Mouse (Mus musculus): ENCODE data around the gene Slc25a4. TPM values are rescaled to one million over a fixed set of nuclear protein-coding genes. Genes with fewer than 3 reads are reported as not detected.

The Slc25a4 gene
- polyA plus RNA-seq, 1 experiment from 2014 or later, result 492 TPM

DNA sequence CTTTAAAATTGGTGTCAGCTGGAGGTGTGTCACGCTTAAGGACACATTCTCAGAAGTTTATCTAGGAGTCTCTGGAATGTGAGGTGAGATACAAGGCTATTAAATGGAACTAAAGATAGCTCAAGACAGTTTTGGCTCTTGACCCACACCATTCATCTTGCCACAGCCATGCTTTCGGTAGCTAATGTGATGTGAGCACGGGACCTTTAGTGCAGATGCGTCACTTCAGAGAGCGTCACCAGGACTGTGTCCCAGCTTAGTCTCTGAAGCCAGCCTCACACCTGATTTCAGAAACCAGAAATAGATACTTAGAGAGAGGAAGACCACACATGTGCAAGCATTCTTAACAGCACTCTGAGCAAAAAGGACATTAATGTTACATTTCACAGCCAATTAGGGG lies 15.5 kb upstream of the Slc25a4 start:
- Histone ChIP-seq H3K4me1 (no peaks in the 10 kb centered on the region), H3K27me3 (ENCODE audit: poor library complexity, severe bottlenecking) (no peaks in the 10 kb centered on the region), H3K4me3 (no peak overlapping the region), H3K27ac (no peak overlapping the region), H3K9me3 (no peaks in the 10 kb centered on the region), H3K36me3 (replicated peaks) (no peaks in the 10 kb centered on the region)
- 88% methylated on average over 5 of the region's 5 CpGs for WGBS
- no peak for DNase-seq (ENCODE audit: extremely low spot score, low spot score)

- WGBS, result 84% methylated on average over 3 of the region's 3 CpGs
- Histone ChIP-seq H3K4me1 (no peaks in the 10 kb centered on the region), H3K4me3 (no peak overlapping the region), H3K9me3 (no peaks in the 10 kb centered on the region), H3K36me3 (replicated peaks) (no peaks in the 10 kb centered on the region), H3K27ac (no peak overlapping the region), H3K27me3 (ENCODE audit: poor library complexity, severe bottlenecking) (peaks cover 9% of the 10 kb centered on the region; the same call in 1 of the 2 replicates)
- no peak for DNase-seq (ENCODE audit: extremely low spot score, low spot score)
Observed at GRCm38 (mm10) chr8:46225501-46225900, 14.4 kb upstream of the Slc25a4 start.

GRCm38 (mm10) chr8:46220566-46220965 lies 9.5 kb upstream of the Slc25a4 start:
- no peak overlapping the region for H3K4me3 ChIP-seq
- no peaks in the 10 kb centered on the region for H3K36me3 ChIP-seq (replicated peaks)
- peaks cover 49% of the 10 kb centered on the region for H3K27me3 ChIP-seq (ENCODE audit: poor library complexity, severe bottlenecking)
- 68% methylated on average over 3 of the region's 3 CpGs for WGBS
- H3K9me3 ChIP-seq, result no peaks in the 10 kb centered on the region
- no peak overlapping the region for H3K27ac ChIP-seq
- no peak for DNase-seq (ENCODE audit: extremely low spot score, low spot score)
- peaks cover 10% of the 10 kb centered on the region for H3K4me1 ChIP-seq

DNA sequence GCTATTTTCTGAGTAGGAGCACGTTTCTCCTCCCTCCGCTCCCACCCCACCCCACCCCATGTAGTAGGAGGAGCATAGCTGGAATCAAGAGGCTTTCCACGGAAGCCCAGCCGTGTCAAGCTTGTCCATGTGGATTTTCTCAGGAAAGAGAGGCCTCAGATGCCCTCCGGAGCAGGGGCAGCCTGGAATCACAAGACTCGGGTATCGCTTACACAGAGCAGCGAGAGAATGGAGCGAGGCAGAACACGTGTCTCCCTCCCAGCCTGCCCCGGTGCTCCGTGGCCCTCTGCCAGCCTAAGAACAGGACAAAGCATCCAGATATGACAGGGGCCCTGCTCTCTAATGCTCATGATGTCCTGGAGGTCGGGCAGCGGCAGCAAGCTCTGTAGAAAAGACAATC lies 5.8 kb upstream of the Slc25a4 start:
- Histone ChIP-seq H3K36me3 (replicated peaks) (no peaks in the 10 kb centered on the region), H3K27me3 (ENCODE audit: poor library complexity, severe bottlenecking) (peaks cover 74% of the 10 kb centered on the region), H3K9me3 (no peaks in the 10 kb centered on the region), H3K4me3 (peak overlapping the region; percentile 43), H3K4me1 (peaks cover 28% of the 10 kb centered on the region), H3K27ac (peak overlapping the region; percentile 77)
- DNase-seq (ENCODE audit: extremely low spot score, low spot score), result peak; percentile 63
- 5% methylated on average over 14 of the region's 14 CpGs for WGBS

- Histone ChIP-seq H3K27me3 (ENCODE audit: poor library complexity, severe bottlenecking) (peaks cover 53% of the 10 kb centered on the region), H3K36me3 (replicated peaks) (peaks cover 5% of the 10 kb centered on the region), H3K4me3 (no peak overlapping the region), H3K4me1 (peaks cover 53% of the 10 kb centered on the region), H3K9me3 (no peaks in the 10 kb centered on the region), H3K27ac (no peak overlapping the region)
- 7% methylated on average over 2 of the region's 2 CpGs for WGBS
- no peak for DNase-seq (ENCODE audit: extremely low spot score, low spot score)
Observed at GRCm38 (mm10) chr8:46213971-46214480, 2.9 kb upstream of the Slc25a4 start.

- 50% methylated on average over 7 of the region's 7 CpGs for WGBS
- Histone ChIP-seq H3K36me3 (replicated peaks) (peaks cover 24% of the 10 kb centered on the region), H3K9me3 (no peaks in the 10 kb centered on the region), H3K27ac (0 out of 2 replicates have a peak overlapping the region, but pooled peaks have one; percentile 96), H3K4me1 (peaks cover 60% of the 10 kb centered on the region), H3K27me3 (ENCODE audit: poor library complexity, severe bottlenecking) (peaks cover 35% of the 10 kb centered on the region), H3K4me3 (no peak overlapping the region)
- no peak for DNase-seq (ENCODE audit: extremely low spot score, low spot score)
Observed at GRCm38 (mm10) chr8:46212194-46212593, 1.1 kb upstream of the Slc25a4 start.

- peak overlapping the region; percentile 96 for H3K27ac ChIP-seq
- 7% methylated on average over 13 of the region's 13 CpGs for WGBS
- peaks cover 29% of the 10 kb centered on the region for H3K36me3 ChIP-seq (replicated peaks)
- peaks cover 34% of the 10 kb centered on the region for H3K27me3 ChIP-seq (ENCODE audit: poor library complexity, severe bottlenecking)
- no peaks in the 10 kb centered on the region for H3K9me3 ChIP-seq
- peak overlapping the region; percentile 86 for H3K4me3 ChIP-seq
- DNase-seq (ENCODE audit: extremely low spot score, low spot score), result no peak
- peaks cover 54% of the 10 kb centered on the region for H3K4me1 ChIP-seq
Observed at GRCm38 (mm10) chr8:46211611-46212071, 557 bp upstream of the Slc25a4 start.

GRCm38 (mm10) chr8:46209057-46209456 lies 2.0 kb downstream of the Slc25a4 start:
- Histone ChIP-seq H3K27ac (no peak overlapping the region), H3K9me3 (no peaks in the 10 kb centered on the region), H3K4me1 (peaks cover 52% of the 10 kb centered on the region), H3K4me3 (peak overlapping the region; percentile 86), H3K36me3 (replicated peaks) (peaks cover 55% of the 10 kb centered on the region), H3K27me3 (ENCODE audit: poor library complexity, severe bottlenecking) (peaks cover 11% of the 10 kb centered on the region)
- DNase-seq (ENCODE audit: extremely low spot score, low spot score), result no peak
- WGBS, result 84% methylated on average over 15 of the region's 15 CpGs

DNA sequence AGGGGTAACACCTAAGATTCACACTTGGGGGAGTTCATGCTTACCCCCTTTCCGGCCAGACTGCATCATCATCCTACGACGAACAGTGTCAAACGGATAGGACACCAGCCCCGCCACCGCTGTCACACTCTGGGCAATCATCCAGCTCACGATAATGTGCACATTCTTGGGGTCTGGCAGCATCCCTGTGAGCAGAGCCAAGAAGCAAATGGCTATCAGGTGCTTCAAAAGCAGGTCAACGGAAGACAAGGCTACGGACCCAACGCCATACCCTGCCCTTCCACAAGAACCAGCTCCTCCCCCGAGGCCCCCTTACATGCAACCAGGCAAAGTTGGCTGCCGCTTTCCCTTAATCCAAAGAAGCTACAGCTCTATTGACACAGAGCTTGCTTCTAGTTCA lies 2.7 kb downstream of the Slc25a4 start:
- Histone ChIP-seq H3K36me3 (replicated peaks) (peaks cover 62% of the 10 kb centered on the region), H3K4me3 (peak overlapping the region; percentile 86), H3K4me1 (peaks cover 45% of the 10 kb centered on the region), H3K9me3 (no peaks in the 10 kb centered on the region), H3K27ac (no peak overlapping the region), H3K27me3 (ENCODE audit: poor library complexity, severe bottlenecking) (peaks cover 6% of the 10 kb centered on the region)
- 93% methylated on average over 12 of the region's 12 CpGs for WGBS
- no peak for DNase-seq (ENCODE audit: extremely low spot score, low spot score)

DNA sequence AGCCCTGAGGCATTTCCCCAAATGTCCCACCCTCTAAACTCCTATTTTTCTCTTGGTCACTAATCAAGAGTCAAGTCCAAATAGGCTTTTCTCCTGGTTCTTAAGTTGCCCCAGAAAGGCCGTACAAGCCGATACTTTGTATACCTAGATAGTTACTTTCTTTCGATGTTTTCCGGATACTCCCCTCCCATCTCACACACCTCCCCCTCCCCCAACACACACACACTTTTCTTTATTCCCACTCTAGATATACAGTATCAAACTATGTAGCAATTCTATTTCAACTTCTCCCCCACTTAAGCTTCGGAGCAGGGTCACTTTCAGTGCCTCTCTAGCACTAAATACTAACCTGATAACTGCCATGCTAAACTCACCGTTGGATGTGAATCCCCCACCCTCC lies 5.0 kb downstream of the Slc25a4 start:
- WGBS, result 83% methylated on average over 6 of the region's 6 CpGs
- H3K36me3 ChIP-seq (replicated peaks), result peaks cover 84% of the 10 kb centered on the region
- H3K4me1 ChIP-seq, result peaks cover 31% of the 10 kb centered on the region
- no peak overlapping the region for H3K4me3 ChIP-seq
- H3K27me3 ChIP-seq (ENCODE audit: poor library complexity, severe bottlenecking), result no peaks in the 10 kb centered on the region
- H3K27ac ChIP-seq, result no peak overlapping the region
- H3K9me3 ChIP-seq, result no peaks in the 10 kb centered on the region
- DNase-seq (ENCODE audit: extremely low spot score, low spot score), result no peak

GRCm38 (mm10) chr8:46204974-46205640 lies 6.0 kb downstream of the Slc25a4 start:
- Histone ChIP-seq H3K9me3 (no peaks in the 10 kb centered on the region), H3K4me1 (peaks cover 25% of the 10 kb centered on the region), H3K27me3 (ENCODE audit: poor library complexity, severe bottlenecking) (no peaks in the 10 kb centered on the region), H3K4me3 (no peak overlapping the region), H3K27ac (0 out of 2 replicates have a peak overlapping the region, but pooled peaks have one; percentile 5), H3K36me3 (replicated peaks) (peaks cover 88% of the 10 kb centered on the region)
- no peak for DNase-seq (ENCODE audit: extremely low spot score, low spot score)
- WGBS, result 69% methylated on average over 9 of the region's 9 CpGs

- WGBS, result 93% methylated on average over 3 of the region's 3 CpGs
- peaks cover 85% of the 10 kb centered on the region for H3K36me3 ChIP-seq (replicated peaks)
Observed at GRCm38 (mm10) chr8:46204301-46204700, 6.8 kb downstream of the Slc25a4 start.

DNA sequence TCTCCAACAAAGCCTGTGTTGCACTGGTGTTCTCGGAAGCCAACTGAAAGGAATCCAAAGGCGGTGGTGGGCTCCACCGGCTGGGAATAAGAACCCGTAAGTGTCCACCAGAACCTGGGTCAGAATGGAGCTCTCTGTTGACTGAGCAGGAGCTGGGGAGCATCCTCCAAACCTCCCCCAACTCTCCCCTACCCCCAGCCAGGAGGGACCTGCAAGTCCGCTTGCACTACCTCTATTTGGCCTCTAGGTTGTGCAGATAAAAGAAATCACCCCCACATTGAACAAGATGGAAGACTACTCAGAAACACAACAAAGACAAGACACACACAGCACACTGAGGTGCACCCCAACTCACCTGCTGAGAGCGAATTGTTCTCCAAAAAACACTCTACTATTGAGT lies 8.7 kb downstream of the Slc25a4 start:
- peaks cover 70% of the 10 kb centered on the region for H3K36me3 ChIP-seq (replicated peaks)
- H3K27ac ChIP-seq, result no peak overlapping the region
- H3K27me3 ChIP-seq (ENCODE audit: poor library complexity, severe bottlenecking), result no peaks in the 10 kb centered on the region
- H3K9me3 ChIP-seq, result no peaks in the 10 kb centered on the region
- DNase-seq (ENCODE audit: extremely low spot score, low spot score), result no peak
- H3K4me3 ChIP-seq, result no peak overlapping the region
- 74% methylated on average over 6 of the region's 6 CpGs for WGBS
- peaks cover 5% of the 10 kb centered on the region; the same call in 1 of the 2 replicates for H3K4me1 ChIP-seq

More at GRCm38 (mm10) chr8:46204301-46204700, 6.8 kb downstream of the Slc25a4 start:
- peaks cover 17% of the 10 kb centered on the region for H3K4me1 ChIP-seq
- no peaks in the 10 kb centered on the region for H3K27me3 ChIP-seq (ENCODE audit: poor library complexity, severe bottlenecking)
- no peak overlapping the region for H3K4me3 ChIP-seq
- no peak overlapping the region for H3K27ac ChIP-seq
- H3K9me3 ChIP-seq, result no peaks in the 10 kb centered on the region
- DNase-seq (ENCODE audit: extremely low spot score, low spot score), result no peak

All from forebrain, embryonic 10.5 days (tissue).